Mouse (Mus musculus) hindbrain, postnatal 0 days (tissue): ENCODE data around the gene Rtn4ip1. TPM values are rescaled to one million over a fixed set of nuclear protein-coding genes. Genes with fewer than 3 reads are reported as not detected.

ENCODE experiments used
- ATAC-seq: fragments of 200-750 bp; cut with Nextera tagmentation; 2 replicates; pipeline ENCODE4 v1.8.0; 2017; ENCODE audit warnings: mild to moderate bottlenecking, moderate TSS enrichment, moderate library complexity
- DNase-seq: peaks from one replicate; pipeline ENCODE4 v3.0.0-alpha.2; 2015; ENCODE audit warnings: low spot score
- H3K27ac ChIP-seq: fragments of 300-500 bp; sonication (generic); 2 replicates; pipeline ENCODE4 v1.5.1; 2014; ENCODE audit warnings: mild to moderate bottlenecking
- H3K27me3 ChIP-seq: fragments of 300-500 bp; sonication (generic); 2 replicates; pipeline ENCODE4 v1.6.1; 2014; ENCODE audit warnings: low read length, mixed read lengths; ENCODE audit not compliant: insufficient read depth
- H3K36me3 ChIP-seq: fragments of 300-500 bp; sonication (generic); 2 replicates; pipeline ENCODE4 v1.6.1; 2014; ENCODE audit warnings: low read length, mixed read lengths; ENCODE audit not compliant: insufficient read depth
- H3K4me1 ChIP-seq: fragments of 300-500 bp; sonication (generic); 2 replicates; pipeline ENCODE4 v1.6.1; 2014; ENCODE audit warnings: antibody characterized with exemption, low read length, mixed read lengths; ENCODE audit not compliant: insufficient read depth
- H3K4me2 ChIP-seq: fragments of 300-500 bp; sonication (generic); 2 replicates; pipeline ENCODE4 v1.6.1; 2014; ENCODE audit warnings: low read depth, mild to moderate bottlenecking, low read length, moderate library complexity, mixed read lengths
- H3K4me3 ChIP-seq: fragments of 300-500 bp; sonication (generic); 2 replicates; pipeline ENCODE4 v1.5.1; 2014; ENCODE audit warnings: low read length
- H3K9ac ChIP-seq: fragments of 300-500 bp; sonication (generic); replicated peaks from 2 replicates; pipeline ENCODE4 v1.6.1; 2014; ENCODE audit warnings: mild to moderate bottlenecking, low read length, moderate library complexity, mixed read lengths
- H3K9me3 ChIP-seq: fragments of 300-500 bp; sonication (generic); 2 replicates; pipeline ENCODE4 v1.6.1; 2016; ENCODE audit warnings: low read length, mixed read lengths
- CTCF ChIP-seq: IDR thresholded peaks from 2 replicates; pipeline ENCODE4 v1.5.1; 2016; ENCODE audit warnings: antibody characterized with exemption, control low read depth, low read depth
- WGBS: fragments of 180-500 bp; shearing (Covaris S2); extraction: QIAGEN DNeasy Blood & Tissue Kit; methylation state at CpG from one replicate; pipeline ENCODE4 v1.1.7; 2014; 5-methylcytosine and 5-hydroxymethylcytosine counted together
- polyA plus RNA-seq: library from polyadenylated mRNA; unstranded; fragments of >200 nt; fragmentation: Nextera tagmentation; extraction: Ambion mirVana; gene quantifications from 2 replicates; pipeline ENCODE4 v1.2.1, GENCODE M21; 2015
- total RNA-seq: library from RNA; depleted of rRNA; stranded (reverse); fragments of >200 nt; gene quantifications from 2 replicates; pipeline ENCODE4 v1.2.3, GENCODE M21; 2014

The Rtn4ip1 gene
- total and polyA plus RNA-seq, 2 experiments from 2014 or later, result 4.4 to 11.7 TPM

DNA sequence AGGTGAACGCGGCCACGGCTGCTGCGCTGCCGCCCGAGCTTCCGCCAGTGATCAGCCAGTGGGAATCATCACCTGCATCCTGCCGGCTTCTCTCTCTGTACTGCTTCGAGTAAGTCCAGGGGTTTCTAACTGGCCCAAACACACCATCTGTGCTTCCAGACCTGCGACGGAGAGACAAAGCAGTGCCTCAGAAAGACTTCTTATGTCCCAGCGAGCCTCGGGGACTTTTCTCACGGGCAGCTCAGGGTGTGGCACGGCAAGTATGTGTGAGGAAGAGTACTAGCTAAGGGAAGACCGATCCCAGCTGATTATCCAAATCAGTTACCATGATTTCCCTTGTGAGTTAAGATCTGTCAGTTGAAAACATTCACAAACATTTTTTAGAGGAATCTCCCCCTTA is 12.6 kb upstream of the Rtn4ip1 start:
- Histone ChIP-seq H3K4me2 (no peak overlapping the region), H3K36me3 (peaks cover 6% of the 10 kb centered on the region; the same call in 1 of the 2 replicates), H3K4me3 (no peak overlapping the region), H3K9me3 (no peaks in the 10 kb centered on the region), H3K27ac (no peak overlapping the region), H3K27me3 (no peaks in the 10 kb centered on the region), H3K9ac (no peak overlapping the region), H3K4me1 (no peaks in the 10 kb centered on the region)
- no peak for TF ChIP-seq CTCF
- DNase-seq, result no peak
- WGBS, result 91% methylated on average over 16 of the region's 16 CpGs
- no peak for ATAC-seq

DNA sequence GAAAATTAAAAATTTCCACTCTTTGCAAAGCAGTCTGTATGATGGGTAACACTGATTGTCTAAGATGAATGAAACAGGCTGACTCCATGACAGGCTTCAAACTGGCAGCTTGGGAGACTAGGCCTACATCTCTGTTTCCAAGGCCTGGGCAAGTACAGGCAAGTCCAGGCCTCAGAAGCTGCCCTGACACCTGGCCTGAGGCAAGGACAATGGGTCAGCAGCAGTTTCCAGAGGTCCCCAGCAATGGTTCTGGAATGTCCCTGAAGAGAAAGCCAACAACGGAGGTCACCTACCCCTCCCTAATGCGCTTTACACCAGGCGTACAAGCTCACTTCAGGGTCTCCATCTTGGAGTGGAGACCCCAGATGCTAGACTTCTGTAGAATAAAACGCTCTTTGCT is 8.6 kb upstream of the Rtn4ip1 start:
- H3K36me3 ChIP-seq, result no peaks in the 10 kb centered on the region; the same call in 1 of the 2 replicates
- WGBS, result 93% methylated on average over 4 of the region's 4 CpGs
- no peaks in the 10 kb centered on the region for H3K4me1 ChIP-seq

DNA sequence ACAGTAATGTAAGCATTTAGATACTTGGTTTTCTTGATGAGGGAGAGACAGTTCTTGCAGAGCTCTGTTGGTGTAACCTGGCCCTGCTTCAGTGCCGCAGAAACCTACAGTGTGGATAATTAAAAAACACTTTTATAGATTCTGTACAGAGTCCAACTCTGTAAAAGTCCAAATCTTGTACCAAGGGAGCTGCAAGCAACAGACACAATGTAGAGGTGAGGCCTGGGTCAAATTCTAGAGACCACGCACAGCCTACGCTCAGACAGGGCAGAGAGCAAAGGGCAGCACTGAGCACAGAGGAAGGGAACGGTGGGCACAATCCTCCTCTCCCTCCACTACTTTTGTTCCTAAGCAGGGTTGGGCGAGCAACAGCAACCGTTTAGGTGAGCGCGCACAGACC is 5.5 kb upstream of the Rtn4ip1 start:
- H3K9me3 ChIP-seq, result no peaks in the 10 kb centered on the region
- H3K4me2 ChIP-seq, result no peak overlapping the region
- 93% methylated on average over 8 of the region's 8 CpGs for WGBS
- ATAC-seq (no peak), DNase-seq (no peak)
- no peaks in the 10 kb centered on the region for H3K4me1 ChIP-seq
- no peaks in the 10 kb centered on the region; the same call in 1 of the 2 replicates for H3K36me3 ChIP-seq
- no peak overlapping the region for H3K9ac ChIP-seq
- no peak for TF ChIP-seq CTCF
- no peaks in the 10 kb centered on the region for H3K27me3 ChIP-seq
- H3K27ac ChIP-seq, result no peak overlapping the region
- H3K4me3 ChIP-seq, result no peak overlapping the region

More for the DNA sequence above, 8.6 kb upstream of the Rtn4ip1 start:
- Histone ChIP-seq H3K27ac (no peak overlapping the region), H3K9ac (no peak overlapping the region), H3K4me3 (no peak overlapping the region), H3K27me3 (no peaks in the 10 kb centered on the region), H3K4me2 (no peak overlapping the region), H3K9me3 (no peaks in the 10 kb centered on the region)
- no peak for DNase-seq
- ATAC-seq, result no peak
- TF ChIP-seq CTCF, result no peak

DNA sequence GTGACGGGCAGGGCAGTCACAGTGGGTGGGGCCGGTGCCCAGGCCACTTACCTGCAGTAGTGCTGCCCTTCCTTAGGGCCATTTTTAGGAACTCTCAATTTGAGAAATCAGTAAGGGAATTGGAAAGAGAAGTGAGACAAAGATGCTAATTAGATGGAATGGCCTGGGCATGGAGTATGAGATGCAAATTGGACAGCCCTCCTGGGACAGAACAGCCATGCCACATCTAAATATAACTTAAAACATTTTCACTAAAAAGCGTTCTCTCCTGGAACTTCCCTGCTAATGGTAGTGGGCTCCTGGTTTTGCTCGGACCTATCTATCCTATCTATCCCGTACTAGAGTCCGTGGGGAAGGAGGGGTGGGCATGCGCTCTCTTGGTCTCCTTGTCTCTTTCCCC is 3.3 kb upstream of the Rtn4ip1 start:
- WGBS, result 91% methylated on average over 7 of the region's 7 CpGs
- DNase-seq, result no peak
- no peaks in the 10 kb centered on the region for H3K9me3 ChIP-seq
- H3K27me3 ChIP-seq, result no peaks in the 10 kb centered on the region
- H3K36me3 ChIP-seq, result no peaks in the 10 kb centered on the region; the same call in 1 of the 2 replicates
- H3K4me3 ChIP-seq, result no peak overlapping the region
- no peak overlapping the region for H3K27ac ChIP-seq
- no peak for TF ChIP-seq CTCF
- H3K4me2 ChIP-seq, result no peak overlapping the region
- no peak for ATAC-seq
- peaks cover 7% of the 10 kb centered on the region for H3K4me1 ChIP-seq
- H3K9ac ChIP-seq, result no peak overlapping the region

DNA sequence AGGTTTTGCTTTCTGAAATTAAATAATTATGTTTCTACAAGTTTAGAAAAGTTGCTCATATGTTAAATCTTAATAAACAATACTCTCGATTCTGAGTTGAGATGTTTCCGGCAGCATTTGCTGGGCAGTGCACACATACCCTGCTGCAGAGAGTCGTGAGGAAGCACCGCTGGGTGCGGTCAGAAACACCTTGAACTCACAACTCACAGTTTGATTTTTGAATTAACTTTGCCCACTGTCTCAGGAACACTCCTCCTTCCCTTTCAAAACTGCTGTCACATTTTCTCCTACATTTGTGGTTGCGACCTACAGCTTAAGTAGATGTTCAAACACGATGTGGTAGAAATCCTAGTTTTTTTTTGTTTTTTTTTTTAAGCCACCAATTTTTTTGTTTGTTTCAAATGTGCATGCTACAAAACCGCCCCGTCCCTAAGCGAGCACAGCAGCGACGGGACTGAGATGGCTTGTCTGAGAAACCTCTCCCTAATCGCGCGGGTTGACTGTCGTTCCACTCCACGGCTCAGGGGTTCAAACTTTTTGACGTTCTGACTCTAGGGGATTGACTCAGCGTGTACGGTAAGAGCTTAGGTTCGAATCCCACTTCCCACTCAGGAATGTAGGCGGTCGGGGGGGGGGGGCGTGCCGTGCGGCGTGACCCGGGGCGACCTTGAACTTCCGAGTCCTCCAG is 580 bp upstream of the Rtn4ip1 start:
- peak overlapping the region; percentile 66 for H3K27ac ChIP-seq
- WGBS, result 8% methylated on average over 30 of the region's 30 CpGs
- peaks cover 7% of the 10 kb centered on the region for H3K4me1 ChIP-seq
- ATAC-seq (no peak; the same call in 1 of the 2 replicates), DNase-seq (peak; percentile 56)
- no peaks in the 10 kb centered on the region for H3K36me3 ChIP-seq
- H3K27me3 ChIP-seq, result no peaks in the 10 kb centered on the region
- H3K4me2 ChIP-seq, result peak overlapping the region; percentile 84
- H3K4me3 ChIP-seq, result peak overlapping the region; percentile 83
- H3K9ac ChIP-seq, result peak overlapping the region; percentile 66
- TF ChIP-seq CTCF, result no peak; the same call in 1 of the 2 replicates
- no peaks in the 10 kb centered on the region for H3K9me3 ChIP-seq

DNA sequence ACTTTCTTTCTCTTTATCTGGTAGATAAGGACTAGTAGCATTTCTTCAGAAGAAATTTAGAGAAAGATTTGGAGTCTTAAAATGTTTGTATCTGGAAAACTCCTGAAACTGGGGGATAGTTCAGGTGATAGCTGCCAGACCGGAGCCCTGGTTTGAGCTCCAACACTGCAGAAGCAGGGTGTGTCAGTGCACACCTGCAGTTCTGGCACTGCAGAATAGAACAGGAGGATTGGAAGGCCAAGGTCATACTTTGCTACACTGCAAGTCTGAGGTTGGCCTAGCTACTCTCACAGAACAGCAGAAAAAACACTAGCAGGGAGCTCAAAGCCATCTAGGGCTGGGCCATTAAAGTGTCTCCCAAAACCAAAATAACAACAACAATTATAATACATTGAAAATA is 3.0 kb downstream of the Rtn4ip1 start:
- no peak overlapping the region for H3K4me2 ChIP-seq
- ATAC-seq (no peak), DNase-seq (no peak)
- H3K27me3 ChIP-seq, result no peaks in the 10 kb centered on the region
- H3K4me3 ChIP-seq, result no peak overlapping the region
- H3K9me3 ChIP-seq, result no peaks in the 10 kb centered on the region
- no peaks in the 10 kb centered on the region for H3K36me3 ChIP-seq
- 93% methylated on average over 1 of the region's 1 CpGs for WGBS
- TF ChIP-seq CTCF, result no peak
- H3K27ac ChIP-seq, result no peak overlapping the region
- peaks cover 7% of the 10 kb centered on the region for H3K4me1 ChIP-seq
- H3K9ac ChIP-seq, result no peak overlapping the region

DNA sequence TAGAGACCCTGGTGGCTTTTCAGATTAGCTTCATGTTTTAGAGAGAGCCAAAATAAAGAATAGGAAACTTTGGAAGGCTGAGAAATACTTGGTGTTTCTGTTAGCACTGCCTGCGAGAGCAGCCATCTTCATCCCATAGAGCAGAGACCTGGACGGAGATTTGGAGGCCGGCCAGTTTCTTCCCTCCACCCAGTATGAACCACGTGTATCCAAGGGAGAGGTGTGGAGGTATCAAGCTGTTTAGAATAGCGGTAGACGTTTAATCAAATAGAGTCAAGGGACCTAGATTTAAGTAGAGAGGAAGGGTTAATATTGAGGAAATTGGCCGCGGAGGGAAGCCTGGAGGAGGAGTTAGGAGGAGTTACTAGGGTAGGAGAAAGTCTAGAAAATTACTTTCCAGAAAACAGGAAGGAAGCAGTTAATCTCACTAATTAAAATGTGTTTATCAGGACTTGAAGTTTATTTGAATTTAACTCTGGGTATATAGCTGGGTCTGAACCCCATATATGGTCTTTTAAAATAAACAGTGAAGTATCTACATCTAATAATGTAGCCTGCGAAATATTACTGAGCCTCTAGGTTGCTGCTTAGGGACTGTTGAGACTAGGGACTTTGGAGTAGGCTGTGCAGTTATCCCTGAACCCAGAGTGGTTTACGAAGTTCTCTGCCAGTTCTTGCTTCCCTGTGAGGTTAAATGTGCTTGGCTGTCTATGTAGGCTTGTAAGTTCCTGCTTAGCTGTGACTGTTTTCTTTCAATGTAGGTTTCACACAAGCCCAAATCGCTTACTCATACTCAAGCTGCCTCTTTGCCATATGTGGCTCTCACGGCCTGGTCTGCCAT is 8.6 kb downstream of the Rtn4ip1 start:
- H3K4me2 ChIP-seq, result no peak overlapping the region
- whole genome bisulfite sequencing, result 82% methylated on average over 12 of the region's 12 CpGs
- ATAC-seq, result no peak
- H3K4me3 ChIP-seq, result no peak overlapping the region
- no peaks in the 10 kb centered on the region for H3K4me1 ChIP-seq
- no peak overlapping the region for H3K27ac ChIP-seq
- H3K9me3 ChIP-seq, result no peaks in the 10 kb centered on the region
- TF ChIP-seq CTCF, result no peak
- no peaks in the 10 kb centered on the region; the same call in 1 of the 2 replicates for H3K36me3 ChIP-seq
- no peaks in the 10 kb centered on the region for H3K27me3 ChIP-seq
- DNase-seq, result no peak
- no peak overlapping the region for H3K9ac ChIP-seq
